Mouse (Mus musculus) heart, embryonic 11.5 days (tissue): ENCODE results near the gene Chst8. TPM values are rescaled to one million over a fixed set of nuclear protein-coding genes. Genes with fewer than 3 reads are reported as not detected.

Experiments
- ATAC-seq: fragments of 200-750 bp; cut with Nextera tagmentation; replicated peaks from 2 replicates; pipeline ENCODE4 v1.8.0; 2017; ENCODE audit warnings: moderate library complexity; ENCODE audit not compliant: insufficient number of reproducible peaks, low FRiP score, low TSS enrichment
- H3K27ac ChIP-seq: fragments of 300-500 bp; sonication (generic); 2 replicates; pipeline ENCODE4 v1.5.1; 2014; ENCODE audit warnings: mild to moderate bottlenecking, low read depth, low read length
- H3K27me3 ChIP-seq: fragments of 300-500 bp; sonication (generic); 2 replicates; pipeline ENCODE4 v1.6.1; 2014; ENCODE audit warnings: mild to moderate bottlenecking, low read length, mixed read lengths; ENCODE audit not compliant: control insufficient read depth, insufficient read depth
- H3K36me3 ChIP-seq: fragments of 300-500 bp; sonication (generic); 2 replicates; pipeline ENCODE4 v1.6.1; 2014; ENCODE audit warnings: mild to moderate bottlenecking, low read length, moderate library complexity, mixed read lengths; ENCODE audit not compliant: control insufficient read depth, insufficient read depth
- H3K4me1 ChIP-seq: fragments of 300-500 bp; sonication (generic); 2 replicates; pipeline ENCODE4 v1.6.1; 2014; ENCODE audit warnings: low read length; ENCODE audit not compliant: control insufficient read depth, insufficient read depth
- H3K4me2 ChIP-seq: fragments of 300-500 bp; sonication (generic); 2 replicates; pipeline ENCODE4 v1.6.1; 2014; ENCODE audit warnings: mild to moderate bottlenecking, moderate library complexity
- H3K4me3 ChIP-seq: fragments of 300-500 bp; sonication (generic); 2 replicates; pipeline ENCODE4 v1.5.1; 2014; ENCODE audit warnings: low read depth, low read length
- H3K9ac ChIP-seq: fragments of 300-500 bp; sonication (generic); 2 replicates; pipeline ENCODE4 v1.6.1; 2014; ENCODE audit warnings: mild to moderate bottlenecking, low read depth, low read length, moderate library complexity
- H3K9me3 ChIP-seq: fragments of 300-500 bp; sonication (generic); replicated peaks from 2 replicates; pipeline ENCODE4 v1.6.1; 2016; ENCODE audit warnings: low read length; ENCODE audit not compliant: control insufficient read depth
- WGBS: fragments of 180-500 bp; shearing (Covaris S2); extraction: QIAGEN DNeasy Blood & Tissue Kit; methylation state at CpG from one replicate; pipeline ENCODE4 v1.1.7; 2014; ENCODE audit not compliant: insufficient replicate concordance; 5-methylcytosine and 5-hydroxymethylcytosine counted together
- polyA plus RNA-seq: library from polyadenylated mRNA; unstranded; fragments of >200 nt; fragmentation: Nextera tagmentation; extraction: Ambion mirVana; gene quantifications from 2 replicates; pipeline ENCODE4 v1.2.1, GENCODE M21; 2014

The Chst8 gene
- 1.2 and 1.6 TPM in 2 replicates for polyA plus RNA-seq

DNA sequence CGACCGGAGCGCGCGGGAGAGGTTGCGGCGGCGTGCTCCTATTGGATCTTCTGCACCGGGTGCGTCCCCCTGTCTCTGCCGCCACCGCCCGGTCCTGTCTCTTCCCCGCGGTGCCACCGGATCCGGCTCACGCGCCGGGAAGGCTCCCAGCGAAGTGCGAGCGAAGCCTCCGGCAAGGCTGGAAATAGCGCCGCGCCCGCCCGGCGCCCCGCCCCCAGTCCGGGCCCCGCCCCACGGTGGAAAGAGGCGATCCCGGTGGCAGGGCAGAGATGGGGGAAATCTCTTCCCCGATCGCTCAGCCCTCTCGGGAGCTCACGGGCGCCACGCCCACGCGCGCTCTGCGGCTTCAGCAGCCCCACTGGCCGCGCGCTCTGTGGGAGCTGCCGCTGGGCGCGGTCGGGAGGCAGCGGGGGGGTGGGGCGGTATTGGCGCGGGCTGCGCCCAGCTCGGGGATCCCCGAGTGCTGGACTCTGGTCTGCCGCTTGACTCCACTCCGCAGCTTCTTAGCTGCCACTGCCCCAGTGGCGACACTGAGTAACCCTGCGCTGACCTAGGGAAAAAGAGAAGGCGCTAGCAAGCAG is at the start of gene Chst8:
Chst8 (minus strand) TSS at position 181 of the 581 bp plus-strand sequence.
- WGBS: under 1% methylated on average over 46 of the region's 65 CpGs
- Histone ChIP-seq H3K9me3 (no peaks in the 10 kb centered on the region), H3K4me2 (peak within 1 kb of the TSS; percentile 98), H3K27me3 (peaks cover 53% of the 10 kb centered on the region), H3K27ac (no peak within 1 kb of the TSS), H3K36me3 (no peaks in the 10 kb centered on the region), H3K4me1 (peaks cover 5% of the 10 kb centered on the region), H3K9ac (peak within 1 kb of the TSS; percentile 49; the same call in 1 of the 2 replicates), H3K4me3 (peak within 1 kb of the TSS; percentile 67)
- ATAC-seq: peak; percentile 66

DNA sequence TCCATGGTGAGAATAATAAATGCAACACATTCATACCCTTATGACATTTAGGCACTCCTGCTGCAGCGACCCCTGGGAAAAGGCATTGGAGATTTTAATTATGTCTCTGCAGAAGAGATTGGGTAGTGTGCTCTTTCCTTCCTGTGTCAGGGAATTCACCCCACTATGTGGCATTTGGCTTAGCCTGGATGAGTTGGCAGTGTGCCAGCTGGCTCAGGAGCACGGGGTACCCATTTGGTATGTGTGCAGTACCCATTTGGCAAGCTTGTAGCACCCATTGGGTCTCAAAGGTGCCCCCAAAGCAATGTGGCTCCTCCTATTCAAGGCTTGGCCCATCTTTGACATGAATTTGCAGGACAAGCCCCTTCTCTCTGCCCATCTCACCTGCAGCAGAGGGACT is 45.8 kb upstream of the Chst8 start:
- H3K4me1 ChIP-seq: no peaks in the 10 kb centered on the region
- H3K9me3 ChIP-seq: no peaks in the 10 kb centered on the region
- H3K9ac ChIP-seq: no peak overlapping the region
- no peak for ATAC-seq
- no peak overlapping the region for H3K4me2 ChIP-seq
- H3K36me3 ChIP-seq: no peaks in the 10 kb centered on the region
- H3K27me3 ChIP-seq: no peaks in the 10 kb centered on the region
- WGBS: 67% methylated on average over 2 of the region's 2 CpGs
- no peak overlapping the region for H3K4me3 ChIP-seq
- H3K27ac ChIP-seq: no peak overlapping the region

DNA sequence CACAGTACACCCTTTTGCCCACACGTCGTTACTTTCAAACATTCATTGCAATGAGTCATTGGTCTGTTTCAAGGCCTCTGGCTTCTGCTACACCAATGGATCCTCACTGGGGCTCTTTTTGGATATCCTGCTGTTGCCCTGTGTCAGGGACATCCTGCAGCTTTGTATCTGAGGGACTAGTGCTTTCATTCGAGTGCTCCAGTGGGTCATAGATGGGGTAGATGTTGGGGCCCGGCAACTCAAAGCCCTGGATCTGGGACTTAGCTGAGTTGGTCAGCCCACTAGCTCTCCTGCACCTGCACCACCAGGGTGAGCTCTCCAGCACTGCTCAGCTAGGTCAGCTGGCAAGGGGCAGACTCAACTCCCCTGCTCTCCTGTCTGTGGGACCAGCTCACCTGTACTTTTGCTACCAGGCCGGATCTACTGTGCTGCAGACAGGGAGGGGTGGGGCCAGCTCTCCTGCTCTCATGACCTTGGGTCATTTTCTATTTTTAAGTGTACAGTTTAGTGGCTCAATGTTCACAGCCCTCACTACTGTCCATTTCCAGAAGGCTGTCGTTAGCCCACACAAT is 42.4 kb upstream of the Chst8 start:
- no peak for ATAC-seq
- H3K4me3 ChIP-seq: no peak overlapping the region
- H3K36me3 ChIP-seq: no peaks in the 10 kb centered on the region
- H3K4me2 ChIP-seq: no peak overlapping the region
- no peaks in the 10 kb centered on the region for H3K27me3 ChIP-seq
- H3K9ac ChIP-seq: no peak overlapping the region
- H3K4me1 ChIP-seq: no peaks in the 10 kb centered on the region
- WGBS: 77% methylated on average over 6 of the region's 6 CpGs
- H3K9me3 ChIP-seq: no peaks in the 10 kb centered on the region
- no peak overlapping the region for H3K27ac ChIP-seq

DNA sequence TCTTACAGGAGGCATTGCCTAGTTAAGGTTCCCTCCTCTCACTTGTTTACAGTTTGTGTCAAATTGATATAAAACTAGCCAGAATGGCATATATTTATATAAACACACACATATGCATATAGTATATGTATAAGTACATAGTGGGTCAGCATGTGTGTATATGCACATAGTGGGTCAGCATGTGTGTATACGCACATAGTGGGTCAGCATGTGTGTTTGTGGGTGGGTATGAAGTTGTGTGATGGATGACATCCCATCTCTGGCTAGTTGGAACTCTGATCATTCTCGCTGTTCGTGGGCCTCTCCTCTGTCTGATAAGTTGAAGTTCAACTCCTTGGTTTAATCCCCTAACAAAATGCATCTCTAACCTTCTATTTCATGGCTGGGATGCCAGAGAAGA is 40.9 kb upstream of the Chst8 start:
- ATAC-seq: no peak
- H3K4me3 ChIP-seq: no peak overlapping the region
- no peaks in the 10 kb centered on the region for H3K36me3 ChIP-seq
- no peaks in the 10 kb centered on the region for H3K27me3 ChIP-seq
- H3K9me3 ChIP-seq: no peaks in the 10 kb centered on the region
- WGBS: 70% methylated on average over 3 of the region's 3 CpGs
- no peaks in the 10 kb centered on the region for H3K4me1 ChIP-seq
- H3K4me2 ChIP-seq: no peak overlapping the region
- H3K9ac ChIP-seq: no peak overlapping the region
- H3K27ac ChIP-seq: no peak overlapping the region

DNA sequence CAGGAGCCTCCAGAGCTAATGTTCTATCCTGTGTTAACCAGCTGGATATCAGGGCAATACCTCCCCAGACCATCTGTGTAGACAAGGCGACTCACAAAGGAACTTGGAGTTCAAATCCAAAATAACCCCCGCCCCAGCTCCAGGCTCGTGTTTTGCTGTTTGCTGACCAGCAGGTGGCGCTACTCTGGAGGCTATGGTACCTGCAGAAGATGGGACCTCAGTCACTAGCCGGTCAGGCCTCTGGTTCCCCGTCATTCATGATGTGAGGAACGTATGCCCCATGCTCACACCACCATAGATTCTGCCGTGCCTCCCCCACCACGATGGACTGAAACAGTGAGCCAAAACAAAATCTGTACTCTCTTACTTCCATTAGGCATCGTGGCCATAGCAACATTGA is 37.1 kb upstream of the Chst8 start:
- H3K9me3 ChIP-seq: no peaks in the 10 kb centered on the region
- H3K27me3 ChIP-seq: no peaks in the 10 kb centered on the region
- H3K27ac ChIP-seq: no peak overlapping the region
- no peak for ATAC-seq
- no peak overlapping the region for H3K9ac ChIP-seq
- no peaks in the 10 kb centered on the region for H3K36me3 ChIP-seq
- no peak overlapping the region for H3K4me3 ChIP-seq
- no peak overlapping the region for H3K4me2 ChIP-seq
- no peaks in the 10 kb centered on the region for H3K4me1 ChIP-seq
- WGBS: 35% methylated on average over 10 of the region's 10 CpGs

DNA sequence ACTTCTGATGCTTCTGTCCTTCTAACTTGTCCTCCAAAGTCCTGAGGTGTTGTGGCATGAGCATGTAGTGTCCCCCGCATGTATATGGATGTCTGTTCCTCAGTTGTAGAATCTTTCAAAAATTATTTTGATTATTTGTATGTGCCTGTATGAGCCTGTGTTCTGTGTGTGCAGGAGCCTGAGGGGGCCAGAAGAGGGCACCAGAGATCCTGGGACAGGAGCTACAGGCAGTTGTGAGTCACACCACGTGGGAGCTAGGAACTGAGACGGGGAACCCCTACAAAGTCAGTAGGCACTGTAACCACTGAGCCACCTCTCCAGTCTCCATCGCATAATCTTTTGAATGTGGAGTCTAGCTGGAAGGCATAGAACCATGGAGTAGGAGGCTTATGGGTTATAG is 36.3 kb upstream of the Chst8 start:
- no peak overlapping the region for H3K27ac ChIP-seq
- H3K4me2 ChIP-seq: no peak overlapping the region
- ATAC-seq: no peak

DNA sequence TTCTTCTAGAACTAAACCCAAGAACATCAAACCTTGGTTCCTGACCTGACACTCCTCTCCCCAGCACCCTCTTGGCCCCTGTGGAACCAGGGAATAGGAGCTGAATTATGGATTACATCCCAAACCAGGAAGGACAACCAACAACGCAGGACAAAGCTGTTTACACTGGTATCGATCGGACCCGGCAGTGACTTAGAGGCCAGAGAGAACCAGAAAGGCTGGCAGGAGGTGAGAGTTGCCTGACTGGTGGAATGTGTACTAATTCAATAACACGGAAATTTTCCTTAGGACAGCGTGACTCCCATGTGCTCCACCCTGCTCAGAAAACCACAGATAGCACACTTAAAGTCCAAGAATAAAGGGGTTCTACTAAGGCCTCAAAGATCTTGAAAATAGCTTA is 35.4 kb upstream of the Chst8 start:
- 82% methylated on average over 6 of the region's 6 CpGs for WGBS
- no peaks in the 10 kb centered on the region for H3K36me3 ChIP-seq
- no peak overlapping the region for H3K4me2 ChIP-seq
- H3K27me3 ChIP-seq: no peaks in the 10 kb centered on the region
- ATAC-seq: no peak
- H3K27ac ChIP-seq: no peak overlapping the region
- H3K4me1 ChIP-seq: no peaks in the 10 kb centered on the region
- H3K9me3 ChIP-seq: no peaks in the 10 kb centered on the region
- H3K4me3 ChIP-seq: no peak overlapping the region
- no peak overlapping the region for H3K9ac ChIP-seq

More for the DNA sequence above, 36.3 kb upstream of the Chst8 start:
- Histone ChIP-seq H3K4me3 (no peak overlapping the region), H3K9ac (no peak overlapping the region), H3K27me3 (no peaks in the 10 kb centered on the region), H3K36me3 (no peaks in the 10 kb centered on the region), H3K9me3 (no peaks in the 10 kb centered on the region), H3K4me1 (no peaks in the 10 kb centered on the region)
- WGBS: 92% methylated on average over 4 of the region's 4 CpGs

DNA sequence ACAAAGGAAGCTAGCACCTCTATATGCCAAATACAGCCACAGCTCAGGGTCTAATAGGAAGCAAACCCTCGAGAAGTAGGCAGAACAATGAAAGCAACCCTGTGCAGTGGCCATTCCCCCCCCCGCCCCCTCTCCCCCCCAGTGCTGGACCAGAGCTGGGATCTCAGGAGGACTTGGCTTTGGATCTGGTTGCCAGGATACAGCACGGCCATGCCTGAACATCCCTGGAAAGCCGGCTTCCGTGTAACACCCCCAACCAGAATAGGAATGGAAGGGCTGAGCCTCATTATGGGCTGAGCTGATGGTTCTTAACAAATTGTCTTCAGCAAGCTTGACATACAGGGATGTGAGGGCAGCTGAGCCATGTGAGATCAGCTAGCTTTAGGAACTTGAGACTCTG is 34.9 kb upstream of the Chst8 start:
- no peaks in the 10 kb centered on the region for H3K27me3 ChIP-seq
- ATAC-seq: no peak
- H3K9me3 ChIP-seq: no peaks in the 10 kb centered on the region
- no peaks in the 10 kb centered on the region for H3K4me1 ChIP-seq
- no peaks in the 10 kb centered on the region for H3K36me3 ChIP-seq
- no peak overlapping the region for H3K27ac ChIP-seq
- H3K4me3 ChIP-seq: no peak overlapping the region
- H3K4me2 ChIP-seq: no peak overlapping the region
- 72% methylated on average over 5 of the region's 5 CpGs for WGBS
- H3K9ac ChIP-seq: no peak overlapping the region

DNA sequence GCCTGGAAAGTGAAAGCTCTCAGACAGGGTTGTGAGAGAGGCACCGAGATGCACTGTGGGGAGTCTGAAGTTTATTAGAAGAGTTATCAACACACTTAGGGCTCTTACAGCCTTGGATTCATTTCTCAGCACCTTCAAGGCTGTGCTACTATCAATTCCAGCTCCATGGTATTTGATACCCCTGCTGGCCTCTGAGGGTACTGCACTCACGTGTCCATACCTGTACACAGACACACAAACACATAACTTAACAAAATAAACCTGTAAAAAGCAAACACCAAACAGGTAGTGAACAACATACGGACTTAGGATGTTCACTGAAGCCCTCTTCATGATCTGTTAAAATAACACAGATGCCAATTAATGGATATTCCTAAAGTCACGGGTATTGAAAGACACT is 26.2 kb upstream of the Chst8 start:
- Histone ChIP-seq H3K4me3 (no peak overlapping the region), H3K36me3 (no peaks in the 10 kb centered on the region), H3K9me3 (0 out of 2 replicates have a peak, but pooled peaks cover 3% of the 10 kb centered on the region), H3K27me3 (no peaks in the 10 kb centered on the region), H3K9ac (no peak overlapping the region), H3K27ac (no peak overlapping the region), H3K4me2 (no peak overlapping the region), H3K4me1 (no peaks in the 10 kb centered on the region)
- 83% methylated on average over 4 of the region's 4 CpGs for WGBS
- no peak for ATAC-seq
